Mouse (Mus musculus) heart, postnatal 10 days (tissue): ENCODE data around the gene Ddx47. TPM values are rescaled to one million over a fixed set of nuclear protein-coding genes. Genes with fewer than 3 reads are reported as not detected.
A peak's percentile ranks its signal among the peaks of the same experiment; 100 is the strongest.

Experiments
- DNase-seq, 2 experiments: peaks; one replicate each; pipeline ENCODE4 v3.0.0; 2021
- intact Hi-C: fragments of 180-260 bp; cut with DNase I; formaldehyde crosslinking; loops from one replicate; pipeline ENCODE4 v1.15.1; 2025
- total RNA-seq, 2 experiments: library from RNA; stranded (reverse); gene quantifications; 2 replicates each; pipeline ENCODE4 v1.2.3; 2021

The Ddx47 gene
- total RNA-seq, 2 experiments from 2014 or later: 43.0 to 47.6 TPM

DNA sequence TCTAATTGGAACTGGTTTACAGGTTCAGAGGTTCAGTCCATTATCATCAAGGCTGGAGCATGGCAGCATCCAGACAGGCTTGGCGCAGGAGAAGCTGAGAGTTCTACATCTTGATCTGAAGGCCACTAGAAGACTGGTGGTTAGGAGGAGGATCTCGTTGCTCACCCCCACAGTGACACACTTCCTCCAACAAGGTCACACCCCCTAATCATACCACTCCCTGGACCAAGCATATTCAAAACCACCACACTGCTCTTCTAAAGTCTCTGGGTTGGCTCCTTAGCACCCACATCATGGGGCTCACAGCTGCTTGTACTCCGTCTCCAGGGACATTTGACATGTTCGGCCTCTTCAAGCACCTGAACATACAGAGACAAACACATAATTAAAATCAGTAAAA, 9.4 kb upstream of the Ddx47 start:
- DNase-seq: no peak
- intact Hi-C loops: no loop called here

DNA sequence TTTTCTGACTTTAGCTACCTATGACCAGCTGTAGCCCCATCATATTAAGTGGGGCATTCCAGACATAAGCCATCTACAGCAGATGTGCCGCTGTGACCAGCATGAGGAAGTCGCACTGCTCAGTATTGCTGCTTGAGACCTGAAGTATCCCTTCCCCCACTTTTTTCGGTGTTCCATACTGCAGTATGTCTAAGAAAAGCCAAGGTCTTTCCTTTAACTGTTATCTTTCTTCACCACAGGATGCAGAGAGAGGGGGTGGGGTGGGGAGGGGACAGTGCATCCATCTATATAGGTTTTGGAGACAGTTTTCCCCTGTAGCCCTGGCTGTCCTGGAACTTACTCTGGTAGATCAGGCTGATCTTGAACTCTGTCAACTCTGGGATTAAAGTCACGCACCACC, 5.0 kb upstream of the Ddx47 start:
- intact Hi-C loops: no loop called here
- DNase-seq: no peak

DNA sequence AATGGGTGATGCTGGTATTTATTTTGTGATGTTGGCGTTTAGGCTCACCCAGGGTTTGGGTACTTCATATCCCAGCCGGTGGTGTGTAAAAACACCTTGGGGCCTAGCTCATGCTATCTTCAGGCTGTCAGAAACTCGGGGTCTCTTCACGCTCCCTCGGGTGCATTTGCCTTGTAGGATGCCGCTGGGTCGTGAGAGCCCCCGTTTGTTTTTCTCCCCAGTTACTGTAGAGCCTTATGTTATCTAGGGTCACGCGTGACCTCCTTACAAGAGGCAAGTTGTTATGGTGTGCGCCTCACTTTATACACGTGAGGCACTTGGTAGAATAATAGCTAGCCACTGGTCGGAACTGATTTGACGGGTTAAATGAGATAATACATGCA, 313 bp downstream of the Ddx47 start:
- intact Hi-C loops: loop anchor here (5.0 kb wide), 1 partner anchor 76 kb away; no protein-coding TSS in a partner anchor
- no peak for DNase-seq

DNA sequence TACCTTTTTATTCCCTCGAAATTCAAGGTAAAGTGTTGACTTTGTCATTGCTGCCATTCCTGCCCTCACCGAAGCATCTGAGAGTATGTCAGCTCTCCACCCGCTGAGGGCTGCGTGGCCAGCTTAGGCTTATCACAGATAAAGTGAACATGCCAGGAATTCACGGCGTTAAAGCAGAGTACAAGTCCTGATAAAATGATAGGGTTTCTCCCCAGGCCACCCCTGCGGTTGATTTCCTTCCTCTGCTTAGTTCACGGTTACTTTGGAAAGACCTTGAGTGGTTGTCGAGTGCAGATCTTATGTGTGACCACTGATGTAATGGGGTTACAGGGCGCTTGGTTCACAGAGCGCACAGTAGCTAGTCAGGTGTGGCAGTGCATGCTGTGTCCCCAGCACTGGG, 5.8 kb downstream of the Ddx47 start:
- no peak for DNase-seq
- intact Hi-C loops: no loop called here

DNA sequence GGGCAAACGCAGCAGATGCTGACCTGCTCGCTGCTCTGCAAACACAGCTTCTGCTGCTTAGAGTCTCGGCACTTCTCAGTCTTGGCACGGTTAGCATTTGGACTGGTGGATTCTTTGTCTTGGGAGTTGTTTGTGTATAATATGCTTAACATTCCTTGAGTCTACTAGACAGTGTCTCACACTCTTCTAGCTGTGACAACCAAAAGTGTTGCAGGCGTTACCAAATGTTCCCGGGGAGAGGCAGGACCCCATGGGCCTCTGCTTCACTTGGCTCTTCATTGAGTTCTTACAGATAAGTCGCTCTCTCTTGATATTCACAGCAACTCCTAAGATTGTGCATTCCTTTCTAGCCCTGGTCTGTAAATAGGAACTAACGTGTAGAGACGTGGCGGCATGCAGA, 8.2 kb downstream of the Ddx47 start:
- intact Hi-C loops: no loop called here
- no peak for DNase-seq

GRCm38 (mm10) chr6:135021633-135022032, 10.2 kb downstream of the Ddx47 start:
- intact Hi-C loops: no loop called here
- no peak for DNase-seq

- intact Hi-C loops: no loop called here
Observed at GRCm38 (mm10) chr6:135023379-135023778, 12.0 kb downstream of the Ddx47 start.

DNA sequence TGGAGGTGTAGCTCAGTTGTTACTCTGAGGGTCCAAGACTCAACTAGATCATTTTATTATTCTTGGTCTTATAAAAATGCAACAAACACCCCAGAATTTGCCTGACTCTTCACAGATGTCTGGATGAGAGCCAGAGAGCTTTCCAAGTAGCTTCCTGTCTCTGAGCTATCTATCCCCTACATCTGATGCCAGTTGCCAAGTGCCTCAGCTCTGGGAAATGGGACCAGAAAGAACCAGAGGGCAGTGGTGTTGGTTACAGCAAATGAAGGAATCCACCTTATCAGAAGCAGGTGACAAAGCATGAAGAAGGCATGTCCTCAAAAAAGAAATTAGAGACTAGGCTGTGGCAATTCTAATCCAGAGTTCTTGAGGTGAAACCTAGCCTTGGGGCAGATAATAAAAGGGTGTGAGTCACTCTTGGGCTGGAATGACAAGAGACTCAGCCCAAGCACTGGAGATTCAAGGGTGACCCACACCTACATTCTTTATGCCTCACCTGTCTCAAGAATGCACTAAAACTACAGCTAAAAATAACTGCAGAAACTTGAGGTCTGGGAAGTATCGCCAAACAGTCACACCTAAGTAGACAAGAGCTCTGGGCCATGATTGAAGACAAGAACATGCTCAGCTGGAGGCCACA, 13.5 kb downstream of the Ddx47 start:
- DNase-seq: no peak

More at GRCm38 (mm10) chr6:135023379-135023778, 12.0 kb downstream of the Ddx47 start:
- no peak for DNase-seq

DNA sequence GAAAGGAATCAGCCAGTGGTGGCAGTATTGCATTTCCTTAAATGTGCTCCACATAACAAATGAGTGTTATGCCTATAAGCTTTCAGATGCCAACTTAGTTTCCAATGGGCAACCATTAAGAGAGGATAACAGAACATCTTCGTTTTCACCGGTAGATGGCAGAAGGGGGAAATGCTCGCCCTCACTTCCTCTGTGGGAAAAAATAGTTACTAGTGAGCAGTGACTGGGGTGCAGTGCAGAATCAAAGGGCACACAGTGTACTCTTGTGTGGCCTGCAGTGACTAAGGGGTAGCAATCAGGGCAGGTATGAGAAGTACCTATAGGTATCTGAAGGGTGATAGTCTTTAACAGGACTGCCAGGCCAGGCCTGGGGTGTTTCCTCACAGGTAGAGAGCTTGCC, 14.8 kb downstream of the Ddx47 start:
- intact Hi-C loops: loop anchor here (1.0 to 2.0 kb wide), 2 partner anchors 61 to 118 kb away; no protein-coding TSS in a partner anchor

More for the DNA sequence above, 13.5 kb downstream of the Ddx47 start:
- intact Hi-C loops: no loop called here

GRCm38 (mm10) chr6:135026755-135027154, 15.3 kb downstream of the Ddx47 start:
- peak; percentile 28 to 47 for DNase-seq
- intact Hi-C loops: loop anchor here (1.0 to 2.0 kb wide), 2 partner anchors 60 to 118 kb away; no protein-coding TSS in a partner anchor

More for the DNA sequence above, 14.8 kb downstream of the Ddx47 start:
- peak; percentile 41 to 57 for DNase-seq

GRCm38 (mm10) chr6:135029246-135029645, 17.8 kb downstream of the Ddx47 start:
- intact Hi-C loops: no loop called here
- no peak for DNase-seq

DNA sequence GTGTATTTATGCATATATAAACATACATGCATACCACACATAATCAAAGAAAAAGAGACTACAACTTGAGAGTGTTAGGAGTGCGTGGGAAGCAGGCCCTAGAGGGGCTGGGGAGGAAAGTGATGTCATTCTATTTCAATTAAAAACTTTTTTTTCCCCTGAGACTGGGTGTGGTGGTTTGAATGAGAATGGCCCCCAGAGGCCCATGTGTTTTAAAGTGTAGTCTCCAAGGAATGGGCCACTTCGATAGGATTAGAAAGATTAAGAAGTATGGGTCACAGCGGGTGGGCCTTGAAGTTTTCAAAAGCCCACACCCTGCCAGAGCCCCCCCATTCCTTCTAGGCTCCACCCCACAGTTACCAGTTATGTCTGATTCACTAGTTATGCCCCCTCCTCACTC, 27.3 kb downstream of the Ddx47 start:
- intact Hi-C loops: no loop called here
- no peak for DNase-seq

- DNase-seq: peak in 1 of 2 experiments; percentile 13
- intact Hi-C loops: no loop called here
Observed at GRCm38 (mm10) chr6:135040275-135040871, 29.0 kb downstream of the Ddx47 start.

DNA sequence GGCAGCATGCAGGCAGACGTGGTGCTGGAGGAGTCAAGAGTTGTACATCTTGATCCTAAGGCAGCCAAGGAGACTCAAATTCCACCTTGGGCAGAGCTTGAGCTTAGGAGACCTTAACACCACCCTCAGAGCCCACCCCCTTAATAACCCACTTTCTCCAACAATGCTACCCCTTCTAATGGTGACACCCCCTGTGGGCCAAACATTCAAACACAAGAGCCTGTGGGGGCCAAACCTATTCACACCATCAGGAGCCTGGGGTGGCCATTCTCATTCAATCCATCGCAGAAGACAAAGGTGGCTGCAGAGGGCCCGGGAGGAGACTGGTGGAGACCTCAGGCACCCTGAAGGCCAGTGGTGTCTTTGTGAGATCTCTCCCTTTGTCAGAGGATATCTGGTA, 30.5 kb downstream of the Ddx47 start:
- no peak for DNase-seq
- intact Hi-C loops: no loop called here

- intact Hi-C loops: no loop called here
- no peak for DNase-seq
Observed at GRCm38 (mm10) chr6:135047276-135047675, 35.9 kb downstream of the Ddx47 start.

DNA sequence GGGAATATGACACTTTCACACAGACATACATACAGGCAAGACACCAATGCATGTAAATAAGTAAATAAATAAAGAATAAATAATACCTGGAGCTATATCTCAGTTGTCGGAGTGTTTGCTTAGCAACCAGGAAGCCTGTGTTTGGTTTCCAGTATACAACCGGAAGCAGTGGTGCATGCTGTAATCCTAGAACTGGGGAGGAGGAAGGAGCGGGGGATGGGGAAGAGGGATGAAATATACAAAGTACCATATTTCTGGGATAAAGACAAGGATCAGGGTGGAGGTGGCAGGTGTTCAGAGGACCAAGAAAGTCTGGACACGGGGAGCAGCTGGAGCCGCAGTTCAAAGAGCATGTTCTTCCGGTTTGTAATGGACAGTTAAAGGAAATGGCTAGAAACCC, 37.1 kb downstream of the Ddx47 start:
- intact Hi-C loops: no loop called here
- no peak for DNase-seq

GRCm38 (mm10) chr6:135048956-135049355, 37.5 kb downstream of the Ddx47 start:
- intact Hi-C loops: no loop called here

DNA sequence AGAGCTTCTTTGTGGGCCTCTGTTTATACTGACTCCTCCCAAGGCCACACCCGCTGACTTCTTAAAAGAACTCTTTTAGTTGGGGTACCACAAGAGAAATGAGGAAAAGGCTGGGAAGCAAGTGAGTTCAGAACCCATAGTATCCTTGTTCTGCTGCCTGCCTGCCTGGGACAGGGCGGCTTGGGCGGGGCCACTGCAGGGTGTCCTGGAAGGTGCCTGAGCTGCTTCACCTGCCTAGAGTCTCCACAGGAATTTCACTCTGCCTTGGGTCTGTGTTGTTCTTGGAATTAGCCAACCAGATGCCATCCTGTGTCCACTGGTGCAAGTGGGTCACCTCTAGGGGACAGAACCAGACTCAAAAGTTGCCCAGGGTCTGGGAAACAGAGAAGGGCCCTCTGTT, 42.4 kb downstream of the Ddx47 start:
- intact Hi-C loops: no loop called here
- no peak for DNase-seq

More at GRCm38 (mm10) chr6:135048956-135049355, 37.5 kb downstream of the Ddx47 start:
- peak; percentile 39 to 47 for DNase-seq

DNA sequence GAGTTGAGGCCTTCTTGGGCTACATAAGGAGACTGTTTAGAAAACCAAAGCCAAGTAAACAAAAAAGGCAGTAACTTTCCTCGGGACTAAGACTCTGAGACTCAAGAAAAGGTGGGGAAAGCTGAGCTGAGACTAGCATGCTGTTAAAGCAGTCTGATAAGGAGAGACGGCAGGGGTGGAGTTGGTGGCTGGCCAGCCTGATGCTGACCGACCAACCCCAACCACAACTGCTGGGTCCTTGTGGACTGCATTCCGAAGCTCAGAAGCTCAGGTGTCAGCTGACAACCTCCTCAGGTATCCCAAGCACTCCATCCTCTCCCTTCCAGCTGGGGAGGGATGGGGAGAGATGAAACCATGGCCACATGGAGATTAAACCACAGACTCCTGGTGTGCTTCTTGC, 44.5 kb downstream of the Ddx47 start:
- intact Hi-C loops: no loop called here
- DNase-seq: no peak

- intact Hi-C loops: no loop called here
- DNase-seq: no peak
Observed at GRCm38 (mm10) chr6:135060728-135061127, 49.3 kb downstream of the Ddx47 start.

GRCm38 (mm10) chr6:135064621-135065020, 53.2 kb downstream of the Ddx47 start:
- intact Hi-C loops: no loop called here
- no peak for DNase-seq

DNA sequence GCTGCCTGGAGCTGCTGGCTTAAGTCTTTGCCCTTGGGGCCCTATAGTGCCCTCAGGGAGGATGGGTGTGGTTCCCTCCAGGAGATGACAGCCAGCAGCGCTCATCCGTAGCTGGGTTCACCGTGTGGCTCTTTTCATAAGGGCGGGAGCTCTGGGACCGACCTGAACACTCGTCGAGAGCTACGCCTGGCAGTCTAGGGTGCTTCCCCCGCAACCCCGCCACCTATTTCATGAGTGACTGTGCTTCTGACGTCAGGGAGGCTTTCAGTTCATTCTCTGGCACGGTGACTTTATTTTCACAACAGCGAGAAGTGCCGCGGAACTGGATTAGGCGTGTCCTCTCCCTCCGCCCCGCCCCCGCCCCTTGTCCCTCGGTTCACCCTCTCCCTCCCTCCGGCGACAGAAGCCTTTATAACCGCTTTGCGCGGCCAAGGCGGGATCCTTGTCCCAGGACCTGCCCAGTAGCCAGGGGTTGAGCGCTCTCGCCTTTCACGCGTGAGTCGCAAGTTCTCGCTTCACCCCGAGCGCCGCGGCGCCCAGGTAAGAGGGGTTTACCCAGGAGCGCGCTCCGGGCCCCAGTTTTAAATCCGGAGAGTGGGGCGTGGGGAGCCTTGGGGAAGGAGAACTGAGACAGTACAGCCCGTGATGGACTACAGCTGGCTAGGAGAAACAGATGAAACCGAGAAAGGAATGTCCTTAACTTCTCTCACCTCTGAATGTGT, 54.0 kb downstream of the Ddx47 start, which contains the start of gene Gprc5a:
TSS of gene Gprc5a (plus strand) at position 416 of the 722 bp plus-strand sequence.
- intact Hi-C loops: no loop called here
- peak; percentile 52 to 63 for DNase-seq
